Mouse (Mus musculus): ENCODE results near the gene Tpx2.

- no peak for TF ChIP-seq CTCF (IDR thresholded peaks at IDR 0.05)
- TF ChIP-seq POLR2A (IDR thresholded peaks at IDR 0.05; ENCODE audit: insufficient read depth, low read depth, low read length): no peak
- no peak for TF ChIP-seq EP300 (IDR thresholded peaks at IDR 0.05; ENCODE audit: insufficient read depth, low read depth, low read length)
Observed at GRCm38 (mm10) chr2:152805111-152805490, 42.7 kb upstream of the Tpx2 start.

All from heart, adult 2 months (tissue).